Mouse (Mus musculus) erythroblast, embryonic 14.5 days (primary cell): ENCODE data around the gene Vwa3a.

ENCODE experiments used
- GATA1 ChIP-seq: IDR thresholded peaks from 2 replicates; pipeline ENCODE4 v1.6.1; 2012; ENCODE audit warnings: low read length, inconsistent platforms, mixed read lengths
- TAL1 ChIP-seq: IDR thresholded peaks from 3 replicates; pipeline ENCODE4 v1.6.1; 2012; ENCODE audit warnings: low read length, inconsistent platforms, mixed read lengths

DNA sequence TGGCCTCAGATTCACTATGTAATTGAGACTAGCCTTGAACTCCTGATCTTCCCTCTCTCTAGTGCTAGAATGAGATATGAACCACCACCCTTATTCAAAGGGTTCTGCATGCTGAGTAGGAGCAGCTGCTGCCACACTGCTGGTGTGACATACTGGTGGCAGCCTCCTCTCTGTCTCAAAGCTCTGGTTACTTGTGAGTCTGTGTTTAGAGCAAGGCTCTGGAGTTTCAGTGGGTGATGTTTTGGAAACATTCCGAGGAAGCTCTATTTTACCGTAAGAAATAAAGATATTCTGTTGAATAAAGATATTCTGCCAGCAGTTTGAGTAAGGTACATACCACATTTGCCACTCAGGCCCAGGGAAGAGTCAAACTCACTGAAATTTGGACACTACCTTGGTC is 64.2 kb downstream of the Vwa3a start:
- TF ChIP-seq GATA1 (no peak), TAL1 (no peak)
